Mouse (Mus musculus) lung, postnatal 36 days (tissue): Measurements from ENCODE around the gene 4930558K02Rik.
A peak's percentile ranks its signal among the peaks of the same experiment; 100 is the strongest.

Experiments
- DNase-seq: peaks from one replicate; pipeline ENCODE4 v3.0.0; 2022; ENCODE audit warnings: mixed read lengths

Gene 4930558K02Rik

GRCm38 (mm10) chr1:161951009-161951779, 28.2 kb downstream of the 4930558K02Rik start:
- DNase-seq, result no peak

GRCm38 (mm10) chr1:161942082-161942481, 37.4 kb downstream of the 4930558K02Rik start:
- DNase-seq, result no peak

DNA sequence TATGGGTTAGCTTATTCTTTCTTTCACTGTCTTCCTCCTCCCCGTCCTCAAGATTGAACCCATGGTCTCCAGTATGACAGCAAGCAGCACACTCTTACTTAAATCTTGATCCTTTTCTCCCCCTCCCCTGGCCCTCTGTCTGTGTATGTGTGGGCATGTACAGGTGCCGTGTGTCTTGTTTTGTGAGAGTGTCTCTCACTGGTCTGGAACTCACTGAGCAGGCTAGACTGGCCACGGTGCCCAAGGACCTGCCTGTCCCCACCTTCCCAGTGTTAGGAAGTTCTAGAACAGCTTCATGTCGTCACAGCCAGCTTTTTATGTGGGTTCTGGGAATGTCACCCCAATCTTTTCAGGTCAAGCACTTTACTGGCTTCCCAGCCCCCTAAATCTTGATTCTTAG, 47.1 kb downstream of the 4930558K02Rik start:
- no peak for DNase-seq

- DNase-seq, result no peak
These were observed 47.6 kb downstream of the 4930558K02Rik start for GRCm38 (mm10) chr1:161931817-161932216.

DNA sequence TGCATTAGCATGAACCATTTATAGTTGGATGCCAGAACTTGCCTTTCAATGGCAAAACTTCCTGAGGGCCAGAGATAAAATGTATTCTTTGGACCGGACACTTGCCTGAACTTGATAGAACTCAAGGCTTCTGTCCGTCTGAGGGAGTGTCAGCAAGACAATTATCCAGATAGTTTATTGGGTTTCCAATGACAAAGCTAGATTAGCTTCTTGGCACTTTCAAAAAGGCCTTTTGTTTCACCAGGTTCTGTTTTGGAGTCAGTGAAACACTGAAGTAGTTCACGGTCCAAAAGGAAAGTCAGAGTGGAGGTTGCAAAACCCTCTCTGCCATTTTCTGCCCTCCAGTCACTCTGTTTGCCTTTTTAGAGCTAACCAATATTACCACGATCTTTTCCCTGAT, 48.1 kb downstream of the 4930558K02Rik start:
- no peak for DNase-seq

GRCm38 (mm10) chr1:161927976-161928375, 51.5 kb downstream of the 4930558K02Rik start:
- DNase-seq, result peak; percentile 10

- DNase-seq, result peak; percentile 59
These were observed 54.1 kb downstream of the 4930558K02Rik start for GRCm38 (mm10) chr1:161925281-161925805.

- no peak for DNase-seq
These were observed 55.1 kb downstream of the 4930558K02Rik start for GRCm38 (mm10) chr1:161924321-161924720.

- DNase-seq, result no peak
These were observed 57.5 kb downstream of the 4930558K02Rik start for GRCm38 (mm10) chr1:161921928-161922327.

GRCm38 (mm10) chr1:161920475-161921454, 58.7 kb downstream of the 4930558K02Rik start:
- DNase-seq, result no peak

- no peak for DNase-seq
These were observed 59.8 kb downstream of the 4930558K02Rik start for GRCm38 (mm10) chr1:161919594-161919993.

DNA sequence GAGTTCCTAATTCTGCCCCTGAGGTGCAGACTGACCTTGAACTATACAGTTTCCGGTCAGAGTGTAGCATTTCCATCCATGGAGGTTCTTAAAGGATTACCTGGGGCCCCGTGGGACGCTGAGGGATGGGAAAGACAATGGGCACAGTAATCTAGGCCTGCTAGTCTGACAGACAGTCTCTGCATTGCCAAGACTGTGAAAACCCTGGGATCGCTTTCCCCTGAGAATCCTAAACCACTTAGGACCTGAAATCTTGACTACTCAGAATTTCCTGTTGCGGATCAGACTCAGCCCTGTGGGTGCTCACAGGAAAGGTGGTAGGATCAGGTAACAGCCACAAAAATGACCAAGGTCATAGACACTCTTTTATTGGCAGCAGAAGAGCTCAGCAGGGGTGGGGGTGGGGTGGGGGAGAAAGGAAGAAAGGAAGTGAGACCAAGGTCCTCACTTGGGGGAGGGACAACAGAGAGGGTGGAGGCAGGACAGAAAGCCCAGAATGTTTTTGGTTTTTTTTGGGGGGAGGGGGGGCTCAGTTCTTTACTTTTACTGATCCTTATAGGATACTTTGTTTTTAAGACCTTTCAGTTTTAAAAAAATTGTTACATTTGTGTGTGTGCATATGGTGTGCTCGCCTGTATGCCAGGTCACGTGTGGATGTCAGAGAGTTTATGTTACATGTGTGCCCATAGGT, 60.6 kb downstream of the 4930558K02Rik start:
- no peak for DNase-seq

DNA sequence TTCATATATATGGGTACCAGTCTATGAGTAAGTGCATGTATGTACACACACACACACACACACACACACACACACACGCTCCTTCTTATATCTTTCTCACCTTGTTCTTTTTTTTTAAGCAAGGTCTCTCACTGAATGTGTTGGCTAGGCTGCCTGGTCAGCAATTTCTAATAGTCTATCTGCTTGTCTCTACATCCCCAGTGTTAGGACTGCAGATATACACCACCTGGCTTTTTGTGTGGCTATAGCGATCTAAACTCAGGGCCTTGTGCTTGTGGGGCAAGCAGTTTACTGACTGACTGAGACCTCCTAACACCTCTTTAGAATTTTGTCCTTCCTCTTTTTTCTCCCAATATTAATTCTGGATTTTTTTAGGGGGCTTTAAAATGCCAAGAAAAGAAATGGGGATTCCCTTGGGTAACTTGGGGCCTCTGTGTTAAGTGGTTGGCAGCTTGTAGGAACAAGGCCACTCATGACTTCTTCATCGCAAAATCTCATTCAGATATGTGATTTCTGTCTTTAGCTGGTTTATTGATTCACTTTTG, 61.4 kb downstream of the 4930558K02Rik start:
- DNase-seq, result no peak

DNA sequence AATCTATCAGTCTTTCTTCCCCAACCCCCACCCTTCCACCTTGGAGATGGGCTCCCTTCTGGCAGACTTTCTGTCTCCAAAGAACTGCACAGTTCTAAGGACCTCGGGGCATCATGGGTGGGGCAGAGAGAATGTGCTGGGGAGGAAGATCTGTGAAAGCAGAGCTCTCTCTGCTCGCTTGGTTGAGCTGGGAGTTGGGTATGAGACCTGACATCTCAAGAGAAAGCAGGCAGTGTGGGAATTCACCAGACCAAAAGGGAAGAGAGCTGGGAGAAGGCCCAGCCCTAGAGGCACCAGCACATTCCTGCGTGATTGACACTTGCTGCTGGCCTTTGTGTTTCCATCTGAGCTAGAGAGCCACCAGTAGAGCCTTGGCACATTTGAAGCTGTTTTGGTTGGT, 63.4 kb downstream of the 4930558K02Rik start:
- DNase-seq, result no peak

GRCm38 (mm10) chr1:161913648-161913984, 65.8 kb downstream of the 4930558K02Rik start:
- DNase-seq, result peak; percentile 67

- DNase-seq, result no peak
These were observed 66.3 kb downstream of the 4930558K02Rik start for GRCm38 (mm10) chr1:161912940-161913647.

DNA sequence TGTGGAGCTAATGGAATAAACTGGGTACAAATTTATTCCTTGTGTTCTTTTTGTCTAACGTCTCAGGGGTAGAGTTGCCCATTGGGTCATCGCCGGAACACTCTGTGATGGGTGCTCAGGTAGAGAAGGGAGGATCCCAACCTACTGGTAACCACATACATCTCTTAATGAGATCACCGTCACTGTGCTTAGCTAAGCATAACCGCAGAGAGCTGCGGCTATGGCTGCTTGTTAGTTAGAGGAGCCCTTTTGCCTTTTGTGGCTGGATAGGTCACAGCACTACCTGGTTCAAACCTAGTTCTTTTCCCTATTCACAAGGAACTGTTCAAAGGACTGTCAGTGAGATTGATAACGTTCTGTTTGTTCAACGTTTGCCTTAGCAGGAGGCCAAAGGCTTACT, 70.4 kb downstream of the 4930558K02Rik start:
- DNase-seq, result no peak

GRCm38 (mm10) chr1:161907795-161908457, 71.5 kb downstream of the 4930558K02Rik start:
- no peak for DNase-seq

DNA sequence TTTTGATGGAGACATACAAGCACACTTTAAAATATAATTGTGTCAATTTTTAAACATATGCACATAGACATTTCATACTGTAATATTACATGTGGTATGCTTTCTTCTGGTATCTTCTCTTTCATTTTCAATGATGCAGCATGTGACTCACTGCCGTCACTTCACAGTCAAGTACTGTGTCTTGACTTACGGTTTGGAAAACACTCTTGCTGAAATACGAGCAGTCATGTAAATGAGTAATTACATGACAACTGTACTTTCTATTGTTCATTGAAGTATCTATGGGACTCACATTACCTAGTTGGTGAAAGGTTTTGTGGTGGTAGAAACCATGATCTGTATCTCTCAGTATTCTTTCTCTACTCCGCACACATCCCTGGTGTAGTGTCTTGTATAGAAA, 72.3 kb downstream of the 4930558K02Rik start:
- DNase-seq, result no peak

- no peak for DNase-seq
These were observed 76.6 kb downstream of the 4930558K02Rik start for GRCm38 (mm10) chr1:161902692-161903452.

GRCm38 (mm10) chr1:161900129-161900528, 79.3 kb downstream of the 4930558K02Rik start:
- DNase-seq, result no peak
